Mouse (Mus musculus) layer of hippocampus, adult 9-10 months (tissue): ENCODE results near the gene Syt13.

Source experiments
- DNase-seq: peaks from one replicate; pipeline ENCODE4 v3.0.0; 2022; ENCODE audit warnings: low spot score

The Syt13 gene

DNA sequence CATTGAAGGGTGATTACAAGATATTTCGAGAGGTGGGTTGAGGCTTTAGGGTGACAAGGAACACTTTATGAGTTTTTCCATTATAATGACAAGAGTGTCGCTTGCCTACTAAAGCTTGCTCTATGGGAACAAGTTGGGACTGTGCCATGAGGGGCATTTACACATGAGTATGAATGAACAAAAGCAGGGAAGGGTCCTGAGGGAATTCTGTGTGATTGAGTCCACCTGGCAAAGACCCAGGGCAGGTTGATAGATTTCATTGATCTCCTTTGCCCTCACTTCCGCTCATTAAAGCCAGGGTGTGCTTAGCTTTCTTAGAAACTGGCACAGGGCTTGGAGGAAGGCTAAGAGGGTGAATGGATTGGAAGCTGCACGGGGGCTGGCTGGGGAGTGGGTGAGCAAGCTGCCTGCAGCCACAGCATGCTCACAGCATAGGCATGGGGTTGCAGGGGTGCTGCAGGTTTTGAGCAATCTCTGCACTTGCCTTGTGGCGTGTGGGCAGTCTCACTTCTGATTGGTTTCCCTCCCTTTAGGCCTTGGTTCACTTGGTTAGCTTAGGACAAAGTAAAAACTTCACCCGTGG lies 9.9 kb downstream of the Syt13 start:
- no peak for DNase-seq

DNA sequence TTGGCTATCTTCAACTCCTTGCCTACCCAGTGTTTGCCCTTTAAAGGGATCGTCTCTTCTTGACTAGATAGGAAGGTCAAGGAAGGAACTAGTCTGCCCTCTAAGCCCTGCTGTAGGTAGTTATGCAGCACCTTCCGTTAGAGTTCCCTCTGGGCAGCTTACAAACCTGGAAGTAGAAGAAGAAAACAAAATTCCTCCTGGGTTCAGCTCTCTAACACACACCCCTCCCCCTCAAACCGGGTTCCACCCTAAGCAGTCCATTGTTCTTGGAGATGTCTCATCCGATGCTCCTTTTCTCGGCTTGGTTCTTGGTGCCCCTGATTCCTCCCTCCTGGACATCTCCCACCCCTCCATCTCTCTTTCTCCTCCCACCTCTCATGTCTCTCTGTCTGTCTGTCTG lies 14.8 kb downstream of the Syt13 start:
- DNase-seq, result no peak

DNA sequence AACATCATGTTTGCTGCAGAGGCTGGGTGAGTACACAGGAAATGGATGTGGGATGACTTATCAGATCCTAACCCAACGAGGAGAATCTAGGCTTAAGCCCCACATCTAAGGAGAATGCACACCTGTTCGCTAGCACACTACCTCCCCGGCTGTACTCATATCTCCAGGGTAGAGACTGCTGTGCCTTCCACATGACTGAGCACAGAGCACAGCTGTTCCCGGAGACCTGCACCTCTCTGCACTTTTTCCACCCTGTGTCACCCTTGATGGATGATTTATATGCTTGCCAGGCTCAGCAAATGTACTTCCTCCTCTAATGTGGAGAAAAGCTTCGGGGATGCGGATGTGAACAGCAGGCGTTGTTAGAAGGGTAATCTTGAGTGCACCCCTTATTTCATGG lies 16.2 kb downstream of the Syt13 start:
- DNase-seq, result no peak

DNA sequence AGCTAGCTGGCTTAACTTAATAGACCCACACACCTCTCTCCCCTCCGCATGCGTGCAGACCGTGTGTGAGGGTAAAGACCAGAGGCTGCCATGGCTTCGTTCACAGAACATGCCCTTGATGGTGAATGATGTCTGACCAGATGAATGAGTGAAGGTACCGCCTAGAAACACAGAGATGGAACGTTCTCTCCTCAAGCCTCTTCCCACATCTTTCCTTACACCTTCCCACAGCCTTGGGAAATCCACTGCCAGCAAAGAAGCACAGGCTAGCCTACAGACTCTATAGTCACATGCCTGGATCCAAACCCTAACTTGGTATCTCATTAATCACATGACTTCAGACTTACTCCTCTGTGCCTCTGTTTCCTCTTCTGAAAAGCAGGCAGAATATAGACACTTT lies 18.5 kb downstream of the Syt13 start:
- DNase-seq, result no peak

DNA sequence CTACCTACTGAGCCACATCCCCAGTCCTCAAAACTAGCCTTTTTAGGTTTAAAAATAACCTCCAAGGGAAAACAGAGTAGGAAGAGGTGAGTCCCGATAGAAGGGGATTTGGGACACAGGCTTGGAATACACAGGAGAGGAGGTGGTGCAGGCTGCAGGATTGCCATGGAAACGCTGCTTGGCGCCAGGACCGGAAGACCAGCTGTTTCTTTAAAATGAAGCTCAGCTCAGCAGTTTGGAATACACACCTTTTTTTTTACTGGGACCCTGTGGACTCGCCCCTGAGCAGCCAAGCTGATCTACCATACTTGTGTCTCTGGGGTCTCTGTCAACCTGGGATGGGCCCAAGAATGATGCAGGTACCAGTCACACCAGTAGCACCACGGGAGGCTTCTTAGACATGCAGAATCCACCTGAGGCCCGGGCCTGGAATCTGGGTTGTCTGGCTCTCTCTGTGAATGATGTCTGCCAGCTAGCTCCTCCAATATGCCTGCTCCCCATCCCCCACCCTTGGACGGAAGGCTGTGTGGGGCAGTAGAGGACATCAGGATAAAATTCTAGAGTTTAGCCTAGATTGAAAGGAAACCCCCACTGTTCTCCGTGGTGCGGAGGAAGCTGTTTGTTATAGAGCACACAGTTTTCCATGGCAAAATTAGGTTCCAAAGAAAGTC lies 19.5 kb downstream of the Syt13 start:
- no peak for DNase-seq

DNA sequence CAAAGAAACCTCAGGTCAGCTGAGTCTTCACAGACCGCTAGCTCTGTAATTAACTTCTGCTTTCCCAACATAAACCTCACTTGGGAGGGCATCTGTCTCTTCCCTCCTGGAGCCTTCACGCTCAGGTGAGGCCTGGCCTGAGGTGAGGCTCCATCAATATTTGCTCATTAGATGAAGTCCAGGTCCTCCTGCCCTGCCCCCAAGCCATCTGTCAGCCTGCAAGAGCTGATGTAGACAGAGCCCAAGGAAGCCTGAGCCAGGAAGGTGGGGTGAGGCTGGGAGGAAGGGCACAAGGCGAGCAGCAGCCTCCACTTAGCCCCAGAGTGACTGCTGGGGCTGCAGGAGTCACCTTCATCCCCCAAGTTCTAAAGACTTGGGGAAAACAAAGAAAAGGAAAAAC lies 20.6 kb downstream of the Syt13 start:
- DNase-seq, result no peak

DNA sequence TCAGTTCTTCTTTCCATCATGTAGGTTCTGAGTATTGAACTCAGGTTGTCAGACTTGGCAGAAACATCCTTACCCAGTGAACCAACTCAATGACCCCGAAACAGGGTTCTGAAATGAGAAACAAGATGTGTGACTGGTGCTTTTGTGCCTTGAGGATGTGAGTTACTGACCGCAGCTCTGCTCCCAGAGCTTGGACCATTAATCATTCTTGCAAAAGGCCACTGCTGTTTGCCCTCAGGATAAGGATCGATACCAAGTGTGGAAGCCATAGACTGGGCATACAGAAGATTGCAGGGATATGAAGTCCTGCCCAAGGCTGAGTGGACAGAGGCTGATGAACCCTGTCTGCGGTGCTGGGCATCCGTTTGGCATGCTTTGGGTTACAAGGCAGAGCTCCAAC lies 23.2 kb downstream of the Syt13 start:
- no peak for DNase-seq

DNA sequence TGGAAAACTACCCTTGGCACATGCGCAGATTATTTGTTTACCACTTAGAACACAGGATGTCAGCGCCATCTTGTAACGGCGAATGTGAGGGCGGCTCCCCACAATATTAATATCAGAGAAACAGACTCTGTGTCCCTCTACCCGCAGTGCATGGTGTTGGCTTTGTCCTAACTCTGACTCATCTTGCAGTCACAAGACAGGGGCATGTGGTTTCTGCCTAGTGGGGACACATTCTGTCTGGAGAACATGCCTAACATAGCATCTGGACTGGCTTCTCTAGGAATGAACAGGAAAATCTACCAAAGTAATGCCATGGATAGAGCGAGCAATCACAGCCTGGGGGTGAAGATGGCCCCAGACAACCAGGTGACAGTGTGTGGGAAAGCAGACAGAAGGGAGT lies 23.9 kb downstream of the Syt13 start:
- no peak for DNase-seq

DNA sequence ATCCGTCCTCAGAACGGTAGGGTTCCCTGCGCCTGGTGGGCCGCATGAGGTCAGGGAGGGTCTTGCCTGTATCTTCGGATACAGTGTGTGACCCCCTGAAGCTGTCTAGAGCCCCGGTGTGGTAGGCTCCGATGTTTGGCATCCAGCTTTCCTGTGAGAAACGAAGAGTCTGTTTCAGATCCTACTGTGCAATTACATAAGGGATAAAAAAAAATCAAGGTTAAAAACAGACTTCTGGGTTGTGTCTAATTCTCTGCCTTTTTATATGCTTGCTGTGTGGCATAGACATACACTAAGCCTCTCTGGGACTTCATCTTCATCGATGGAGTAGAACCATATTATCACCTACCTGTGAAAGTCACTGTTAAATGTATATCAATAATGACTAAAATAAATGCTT lies 26.1 kb downstream of the Syt13 start:
- no peak for DNase-seq

DNA sequence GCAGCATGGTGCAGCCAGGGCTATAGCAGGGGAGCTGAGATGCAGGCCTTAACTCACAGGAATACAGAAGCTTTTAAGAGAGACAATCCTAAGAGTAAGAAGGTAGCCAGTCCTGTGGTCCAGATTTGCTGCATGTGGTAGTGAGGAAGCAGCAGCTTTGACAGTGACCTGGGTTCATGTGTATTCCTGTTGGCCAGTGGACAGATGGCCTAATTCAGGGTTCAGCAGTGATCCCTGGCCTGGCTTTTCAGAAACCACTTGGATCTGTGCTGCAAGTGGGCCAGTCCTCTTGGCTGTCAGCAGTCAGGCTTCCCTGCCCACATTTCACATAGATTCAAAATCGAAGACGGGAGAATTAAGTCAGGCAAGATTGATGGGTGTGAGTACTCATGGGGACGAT lies 26.6 kb downstream of the Syt13 start:
- DNase-seq, result no peak

DNA sequence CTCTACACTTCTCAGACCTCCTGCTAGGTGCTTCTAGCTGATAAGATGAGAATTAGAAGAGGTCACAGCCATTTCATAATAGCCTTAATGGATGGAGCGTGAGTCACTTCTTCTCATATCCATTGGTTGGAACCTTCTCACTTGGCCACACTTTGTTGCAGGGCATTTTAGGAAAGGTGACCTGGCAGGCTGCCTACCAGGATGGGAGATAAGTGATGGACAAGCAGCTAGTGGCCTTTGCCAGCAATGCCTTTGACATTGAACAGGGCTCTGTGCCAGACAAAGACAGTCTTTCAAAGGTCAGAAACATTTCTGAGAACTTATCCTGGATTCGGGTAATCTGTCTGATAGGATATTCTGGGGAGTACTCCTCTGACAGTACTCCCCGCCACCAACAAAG lies 28.5 kb downstream of the Syt13 start:
- DNase-seq, result no peak

DNA sequence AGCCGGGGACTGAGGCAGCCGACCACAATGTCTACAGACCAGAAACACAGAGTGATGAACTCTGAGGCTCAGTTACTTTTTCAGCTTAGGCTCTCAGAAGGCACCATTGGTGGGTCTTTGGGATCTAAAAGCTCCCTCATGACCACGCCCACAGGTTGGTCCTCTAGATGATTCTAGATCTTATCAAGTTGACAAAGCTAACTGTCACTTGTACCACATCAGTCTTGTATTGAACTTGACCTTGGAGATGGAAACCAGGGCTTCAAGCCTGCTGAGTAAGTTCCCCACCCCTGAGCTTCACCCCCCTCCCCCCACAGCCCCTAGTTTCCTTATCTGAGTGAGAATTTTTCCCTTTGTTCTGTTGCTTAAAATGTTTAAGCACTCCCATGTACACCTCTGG lies 29.5 kb downstream of the Syt13 start:
- no peak for DNase-seq

DNA sequence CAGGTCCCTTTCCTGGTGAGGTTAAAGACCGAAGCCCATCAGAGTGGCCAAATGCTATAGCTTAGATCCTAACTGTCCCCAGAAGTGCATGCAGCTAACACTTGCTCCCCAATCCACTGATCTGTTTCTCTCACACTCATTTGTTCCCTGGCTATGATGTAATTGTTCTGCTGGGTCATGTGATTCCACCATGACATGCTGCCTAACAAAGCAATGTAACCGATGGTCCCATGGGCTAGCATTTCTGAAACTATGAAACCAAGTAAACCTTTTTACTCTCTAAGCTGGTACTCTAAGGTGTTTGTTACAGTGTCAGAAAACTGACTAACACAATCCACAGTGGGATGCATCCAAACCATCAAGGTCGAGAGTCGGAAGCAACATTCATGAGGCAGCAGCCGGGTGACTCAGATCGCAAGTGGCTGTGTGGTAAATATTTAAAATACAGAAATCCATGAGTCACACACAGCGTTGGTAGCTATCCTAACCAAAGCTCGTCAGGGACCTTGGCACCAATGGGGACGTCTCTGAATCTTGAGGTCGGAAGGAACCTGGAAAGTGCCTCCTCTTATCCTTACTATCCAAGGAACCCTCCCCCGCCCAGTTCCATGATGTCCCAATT lies 30.3 kb downstream of the Syt13 start:
- DNase-seq, result no peak

DNA sequence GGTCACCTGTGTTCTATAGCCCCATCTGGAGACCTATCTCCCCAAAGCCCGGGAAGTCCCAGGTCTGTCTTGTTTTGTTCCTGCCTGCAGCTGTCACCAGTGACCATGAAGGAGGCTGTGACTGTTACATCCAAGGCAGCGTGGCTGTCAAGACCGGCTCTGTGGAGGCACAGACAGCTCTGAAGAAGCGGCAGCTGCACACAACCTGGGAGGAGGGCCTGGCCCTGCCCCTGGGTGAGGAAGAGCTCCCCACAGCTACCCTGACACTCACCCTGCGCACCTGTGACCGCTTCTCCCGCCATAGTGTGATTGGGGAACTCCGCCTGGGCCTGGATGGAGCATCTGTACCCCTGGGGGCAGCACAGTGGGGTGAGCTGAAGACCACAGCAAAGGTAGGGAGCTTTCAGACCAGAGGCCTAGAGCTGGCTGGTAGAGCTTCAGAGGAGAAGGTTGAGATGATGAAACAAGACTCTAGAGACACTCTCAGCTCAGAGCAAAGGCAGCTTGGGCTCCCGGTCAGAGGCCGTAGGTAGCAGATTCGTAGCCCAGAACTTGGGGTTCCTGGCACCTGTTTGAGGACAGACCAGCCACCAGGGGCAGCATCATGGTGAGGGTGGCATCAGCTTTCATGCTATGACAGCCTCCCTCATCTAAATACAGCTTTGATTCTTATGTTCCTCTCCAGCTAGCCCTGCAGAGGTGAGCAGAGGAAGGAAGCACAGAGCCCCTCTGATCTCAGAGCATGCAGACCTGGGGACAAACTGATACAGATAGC lies 31.1 kb downstream of the Syt13 start:
- DNase-seq, result no peak

DNA sequence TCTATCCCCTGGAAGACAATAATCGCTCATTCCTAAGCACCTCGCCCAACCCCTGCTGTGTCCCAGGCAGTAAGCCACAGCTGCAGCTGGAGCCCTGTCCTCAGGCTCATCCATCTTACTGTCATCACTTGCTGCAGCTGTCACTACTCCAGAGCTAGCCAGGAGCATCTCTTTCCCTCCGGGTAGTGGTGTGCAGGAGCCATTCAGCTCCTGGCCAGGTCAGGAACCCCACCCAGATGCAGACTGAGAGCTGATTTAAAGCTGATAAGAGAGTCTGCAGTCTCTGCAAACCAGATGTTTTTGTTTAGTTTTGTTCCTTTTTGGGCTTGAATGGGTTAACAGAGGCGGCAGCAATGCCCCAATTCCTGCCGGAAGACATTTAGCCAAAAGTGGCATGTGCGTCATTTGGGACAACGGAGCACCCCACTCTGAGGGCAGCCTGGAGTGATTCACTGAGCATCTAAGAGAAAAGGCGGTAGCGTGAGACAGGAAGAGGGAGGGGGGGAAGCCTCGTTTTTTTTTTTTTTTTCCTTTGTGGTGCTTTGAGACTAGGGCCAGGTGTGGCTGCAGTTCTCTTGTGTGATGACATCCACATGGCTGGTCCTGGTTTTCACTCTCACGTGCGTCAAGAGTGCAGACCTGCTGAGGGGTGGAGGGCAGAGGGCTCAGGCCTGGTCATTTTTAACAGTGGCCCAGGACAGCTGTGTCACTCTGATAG lies 33.2 kb downstream of the Syt13 start:
- no peak for DNase-seq

DNA sequence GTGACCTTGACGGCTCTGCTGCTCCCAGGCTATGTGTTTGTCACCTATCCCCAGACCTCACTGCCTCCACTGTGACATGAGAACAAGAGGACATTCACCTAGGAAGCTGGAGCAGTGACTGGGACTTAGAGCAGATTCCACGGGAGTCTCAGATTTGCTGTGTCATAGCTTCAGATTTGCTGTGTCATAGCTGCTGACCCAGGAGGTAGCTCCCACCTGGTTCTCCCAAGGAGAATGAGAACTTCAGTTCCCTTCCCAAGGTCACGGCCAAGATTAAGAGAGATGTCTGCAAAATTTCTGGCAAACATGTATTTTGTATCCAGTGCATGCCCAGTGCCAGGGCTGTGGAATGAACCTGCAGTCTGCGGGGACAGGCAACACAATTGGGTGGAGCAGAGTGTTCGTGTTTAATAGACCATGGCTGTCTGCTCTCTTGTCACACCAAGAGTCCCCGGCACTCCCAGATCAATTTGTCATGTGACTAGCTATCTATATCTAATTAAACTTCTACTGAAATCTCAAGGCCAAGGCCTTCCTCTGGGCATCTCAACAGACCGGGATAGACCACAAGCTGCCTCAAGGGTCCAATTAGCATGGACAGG lies 33.9 kb downstream of the Syt13 start:
- DNase-seq, result no peak

DNA sequence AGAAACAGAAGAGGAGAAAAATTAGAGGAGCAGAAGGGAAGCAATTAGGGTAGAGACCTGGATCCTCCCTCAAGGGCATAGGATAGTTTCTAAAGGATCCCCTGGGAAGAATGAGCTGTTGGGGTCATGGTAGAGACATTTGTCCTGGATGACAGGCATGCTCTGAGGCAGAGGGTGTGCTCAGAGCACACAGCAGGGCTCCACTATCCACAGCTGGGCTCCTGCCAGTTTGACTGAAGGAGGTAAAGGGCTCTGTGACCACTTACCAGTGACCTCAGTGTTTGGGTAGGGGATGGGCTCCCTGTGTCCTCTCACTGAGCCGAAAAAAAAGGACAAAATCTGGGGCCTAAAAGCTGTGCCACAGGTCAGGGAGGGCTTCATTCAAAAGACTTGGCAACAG lies 34.6 kb downstream of the Syt13 start:
- no peak for DNase-seq

DNA sequence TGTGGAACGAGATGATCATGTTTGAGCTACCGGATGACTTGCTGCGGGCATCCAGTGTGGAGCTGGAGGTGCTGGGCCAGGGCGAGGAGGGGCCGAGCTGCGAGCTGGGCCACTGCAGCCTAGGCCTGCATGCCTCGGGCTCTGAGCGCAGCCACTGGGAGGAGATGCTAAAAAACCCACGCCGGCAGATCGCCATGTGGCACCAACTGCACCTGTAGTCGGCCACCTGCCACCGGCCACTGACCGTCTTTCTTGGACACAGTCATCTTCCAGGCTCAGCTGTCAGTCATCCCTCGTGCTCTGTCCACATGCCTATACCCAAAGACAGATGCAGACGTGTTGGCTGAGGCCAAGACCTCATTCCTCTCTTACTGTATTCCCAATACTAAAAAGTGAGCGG lies 38.6 kb downstream of the Syt13 start:
- DNase-seq, result no peak

DNA sequence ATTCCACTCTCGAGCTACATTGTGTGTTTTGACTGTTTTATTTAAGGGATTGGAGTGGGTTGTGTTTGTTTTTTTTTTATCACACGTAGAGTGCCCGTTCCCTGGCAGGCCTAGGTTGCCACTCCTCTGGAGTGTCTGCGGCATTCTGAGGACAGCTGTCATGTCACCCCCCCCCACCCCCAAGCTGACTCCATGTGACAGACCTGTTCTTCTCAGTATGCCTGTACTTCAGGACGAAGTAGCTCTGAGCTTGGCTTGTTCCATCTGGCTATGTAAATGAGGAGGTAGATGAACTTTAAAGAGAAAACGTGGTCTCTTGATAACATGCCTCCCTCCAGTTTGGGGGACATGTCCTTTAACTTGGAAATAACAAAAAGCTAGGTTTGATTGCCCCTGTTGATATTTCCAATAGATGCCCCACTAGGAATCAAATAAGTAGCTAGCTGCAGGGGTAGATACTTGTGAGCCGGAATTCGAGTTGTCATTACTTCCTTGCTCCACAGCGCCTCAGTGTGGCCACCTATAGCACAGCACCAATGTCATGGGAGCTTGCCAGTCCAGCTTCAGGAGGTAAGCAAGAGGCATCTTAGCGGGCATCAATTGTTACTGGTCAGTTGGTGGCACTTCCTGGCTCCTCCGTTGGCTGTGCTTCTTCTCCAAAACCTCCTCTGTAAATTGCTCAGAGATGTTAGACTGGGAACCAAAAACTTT lies 39.7 kb downstream of the Syt13 start:
- DNase-seq, result peak; percentile 52

DNA sequence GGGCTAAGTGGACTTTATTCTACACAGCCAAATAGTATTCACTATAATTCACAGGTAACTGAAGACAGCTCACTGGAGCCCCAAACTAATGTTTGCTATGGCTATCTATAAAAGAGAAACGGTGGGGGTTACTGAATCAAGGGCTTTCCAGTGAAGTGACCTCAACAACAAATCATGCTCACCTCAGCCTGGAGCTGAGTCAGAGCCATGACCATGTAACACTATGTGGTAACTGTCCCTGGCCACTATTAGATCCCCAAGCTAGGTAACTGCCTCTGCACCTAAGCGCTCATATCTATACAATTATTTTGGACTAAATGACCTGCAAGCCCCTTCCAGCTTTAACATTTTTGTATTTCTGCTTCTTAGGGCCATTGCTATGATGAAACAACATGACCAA lies 42.0 kb downstream of the Syt13 start:
- no peak for DNase-seq

DNA sequence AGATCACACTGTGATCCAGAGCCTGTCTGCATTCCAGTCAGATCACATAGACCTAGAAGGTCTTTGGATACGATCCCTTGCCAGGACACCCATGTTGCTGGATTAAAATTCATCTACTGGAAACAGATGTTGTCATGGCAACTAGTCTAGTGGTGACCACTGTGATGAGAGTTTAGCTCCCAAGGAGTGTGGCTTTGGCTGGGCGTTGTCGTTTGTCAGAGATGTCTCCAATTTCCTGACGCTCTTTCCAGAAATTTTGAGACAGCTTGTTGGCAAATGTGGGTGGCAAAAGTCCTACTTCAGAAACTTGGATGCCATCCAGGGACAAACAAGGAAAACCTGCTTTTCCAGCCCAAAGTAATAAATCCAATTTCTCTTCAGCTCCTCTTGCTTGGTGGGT lies 43.7 kb downstream of the Syt13 start:
- no peak for DNase-seq
